Mouse (Mus musculus): ENCODE data around the gene Irx5. TPM values are rescaled to one million over a fixed set of nuclear protein-coding genes. Genes with fewer than 3 reads are reported as not detected.

The Irx5 gene
- not detected in 4 replicates for total RNA-seq (2023)

GRCm38 (mm10) chr8:92357398-92357981, at the start of gene Irx5:
Gene Irx5, plus strand, starts transcription at chr8:92357625.

